Mouse (Mus musculus) thymus, adult 2 months (tissue): ENCODE results near the gene Kbtbd7.

Source experiments
- CTCF ChIP-seq: fragments of 200-500 bp; IDR thresholded peaks from 2 replicates; pipeline ENCODE4 v1.5.1; 2012; ENCODE audit warnings: mild to moderate bottlenecking, control low read depth, low read length, moderate library complexity, borderline replicate concordance; ENCODE audit not compliant: control insufficient read depth, poor library complexity, insufficient read depth; ENCODE audit errors: extremely low read depth
- POLR2A ChIP-seq: fragments of 200-500 bp; IDR thresholded peaks from 2 replicates; pipeline ENCODE4 v1.6.1; 2012; ENCODE audit warnings: mild to moderate bottlenecking, low read length, control low read depth, moderate library complexity; ENCODE audit not compliant: control insufficient read depth, poor library complexity, insufficient read depth; ENCODE audit errors: extremely low read depth

DNA sequence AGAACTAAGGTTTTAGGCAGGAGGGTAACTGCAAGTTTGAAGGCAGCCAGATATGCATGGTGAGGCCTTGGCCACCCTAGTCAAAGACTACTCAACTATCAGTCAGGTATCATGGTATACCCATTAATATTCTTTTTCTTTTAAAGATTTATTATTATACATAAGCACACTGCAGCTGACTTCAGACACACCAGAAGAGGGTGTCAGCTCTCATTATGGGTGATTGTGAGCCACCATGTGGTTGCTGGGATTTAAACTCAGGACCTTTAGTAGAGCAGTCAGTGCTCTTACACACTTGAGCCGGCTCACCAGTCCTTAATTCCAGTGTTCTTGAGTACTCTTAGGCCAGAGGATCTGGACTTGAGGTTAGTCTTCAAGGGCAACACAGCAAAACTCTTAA lies 34.1 kb downstream of the Kbtbd7 start:
- TF ChIP-seq POLR2A (no peak), CTCF (no peak)
